ENCODE assay signal across 1 mouse cellular context in the genomic region with DNA sequence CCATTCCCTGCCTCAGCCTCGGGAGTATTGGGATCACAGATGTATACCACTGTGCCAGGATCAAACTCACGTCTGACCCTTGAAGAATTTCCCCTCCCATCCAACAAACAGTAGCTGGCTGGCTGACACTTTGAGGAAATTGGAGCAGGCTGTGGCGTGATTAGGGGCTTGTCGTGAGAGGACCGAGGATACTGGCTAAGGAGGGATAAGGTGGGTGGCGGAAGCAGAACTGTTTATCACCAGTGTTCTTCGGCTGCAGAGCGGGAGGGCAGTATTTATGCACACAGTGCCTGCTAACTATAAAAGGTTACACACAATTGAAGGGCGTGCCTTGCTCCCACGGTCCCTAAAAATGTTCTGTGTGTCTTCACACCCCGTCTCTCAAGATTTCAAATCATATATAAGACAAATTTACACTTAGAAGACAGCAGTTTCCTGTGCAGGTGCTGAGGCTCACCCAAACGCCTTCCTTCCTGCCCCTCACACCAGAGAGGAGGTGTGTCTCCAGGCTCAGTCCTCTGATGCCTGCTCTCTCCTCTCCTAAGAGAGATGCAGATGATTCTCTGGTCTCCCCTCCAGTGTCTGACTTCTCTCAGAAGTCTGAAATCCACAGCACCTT.
TF ChIP-seq lines count a peak whose summit lies in the region.

No protein-coding gene starts in this region.

TF ChIP-seq in MEL, 35 proteins besides CTCF, POLR2A, EP300 and RAD21:
- no peak for TF ChIP-seq NRF1 (IDR thresholded peaks at IDR 0.05; ENCODE audit: insufficient read depth, low read depth, low read length, poor library complexity, severe bottlenecking)
- TF ChIP-seq MXI1 (IDR thresholded peaks at IDR 0.05; ENCODE audit: low read depth, low read length): 0 out of 2 replicates have a peak, but pooled peaks have one; percentile 25
- no peak for TF ChIP-seq ZC3H11A (IDR thresholded peaks at IDR 0.05; ENCODE audit: low read depth, low read length)
- peak; percentile 76 for TF ChIP-seq GATA1 (IDR thresholded peaks at IDR 0.05; ENCODE audit: low read depth, low read length)
- TF ChIP-seq NELFE (IDR thresholded peaks at IDR 0.05; ENCODE audit: low read depth, low read length): no peak
- peak; percentile 55 for TF ChIP-seq SIN3A (IDR thresholded peaks at IDR 0.05; ENCODE audit: low read length)
- TF ChIP-seq POLR2AphosphoS2 (IDR thresholded peaks at IDR 0.05; ENCODE audit: low read length): no peak
- no peak for TF ChIP-seq CHD2 (IDR thresholded peaks at IDR 0.05; ENCODE audit: low read length)
- peak; percentile 21; the same call in 1 of the 2 replicates for TF ChIP-seq ELF1 (IDR thresholded peaks at IDR 0.05; ENCODE audit: low read depth, low read length)
- TF ChIP-seq TAL1 (IDR thresholded peaks at IDR 0.05; ENCODE audit: low read length): peak; percentile 41
- TF ChIP-seq TCF12 (IDR thresholded peaks at IDR 0.05; ENCODE audit: low read depth, low read length): peak; percentile 78
